Mouse (Mus musculus): ENCODE measurements around the gene Rdh8.
"Not testable (repeated sequence)": the region's sequence is repeated elsewhere in the genome, so short reads cannot be mapped to it uniquely, and the experiment has no call there.

Gene Rdh8

DNA sequence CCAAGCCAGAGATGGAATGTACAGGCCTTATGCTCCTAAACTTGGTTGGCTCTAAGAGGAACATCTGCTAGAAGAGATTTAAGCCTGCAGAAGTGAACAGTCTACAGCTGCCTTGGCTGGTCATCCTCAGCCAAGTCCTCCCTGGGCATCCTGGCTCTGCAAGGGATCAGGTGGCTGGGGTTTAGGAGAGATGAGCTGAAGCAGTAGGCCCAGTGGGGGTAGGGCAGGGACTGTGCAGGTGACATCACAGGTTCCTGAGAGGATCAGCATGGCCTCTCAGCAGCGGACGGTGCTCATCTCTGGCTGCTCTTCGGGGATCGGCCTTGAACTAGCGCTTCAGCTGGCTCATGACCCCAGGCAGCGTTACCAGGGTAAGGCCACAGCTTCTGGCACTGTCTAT lies at the start of gene Rdh8:
Gene Rdh8, plus strand, starts transcription at position 268 of the 400 bp plus-strand sequence.
- no peak for DNase-seq

DNA sequence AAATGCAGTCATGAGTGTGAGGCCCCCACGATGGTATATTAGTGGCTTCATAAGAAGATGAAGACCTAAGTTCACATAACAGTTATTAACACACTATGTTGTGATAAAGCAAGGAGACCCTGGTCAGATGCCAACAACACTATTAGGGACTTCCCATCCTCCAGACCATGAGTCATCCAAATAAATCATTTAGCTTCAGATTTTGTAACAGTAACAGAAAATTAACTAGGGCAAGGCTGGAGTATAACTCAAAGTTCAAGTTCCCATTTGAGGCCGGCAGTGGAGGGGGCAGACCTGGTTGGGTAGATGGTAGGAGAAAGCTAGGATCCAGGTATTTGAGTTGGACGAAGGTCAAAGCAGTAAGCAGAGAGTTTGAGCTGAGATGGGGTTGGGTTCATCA lies 37.0 kb upstream of the Rdh8 start:
- DNase-seq = no peak

DNA sequence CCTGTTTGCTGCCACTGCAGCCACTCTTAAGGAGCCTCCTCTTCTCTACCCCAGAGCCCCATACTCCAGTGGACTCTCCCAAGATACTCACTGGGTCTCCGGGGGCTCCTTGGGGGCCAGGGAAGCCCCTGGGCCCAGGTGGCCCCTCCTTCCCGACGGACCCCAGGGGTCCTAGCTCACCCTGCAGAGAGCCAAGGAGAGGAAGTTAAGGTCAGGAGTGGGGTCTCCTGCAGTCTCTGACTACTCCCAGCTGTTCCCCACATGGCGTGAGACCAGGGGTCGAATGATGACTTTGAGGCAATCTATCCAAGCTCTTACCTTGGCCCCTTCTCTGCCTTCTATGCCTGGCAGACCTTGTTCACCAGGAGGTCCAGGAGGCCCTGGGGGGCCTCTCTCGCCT lies 33.2 kb upstream of the Rdh8 start:
- no peak for DNase-seq

DNA sequence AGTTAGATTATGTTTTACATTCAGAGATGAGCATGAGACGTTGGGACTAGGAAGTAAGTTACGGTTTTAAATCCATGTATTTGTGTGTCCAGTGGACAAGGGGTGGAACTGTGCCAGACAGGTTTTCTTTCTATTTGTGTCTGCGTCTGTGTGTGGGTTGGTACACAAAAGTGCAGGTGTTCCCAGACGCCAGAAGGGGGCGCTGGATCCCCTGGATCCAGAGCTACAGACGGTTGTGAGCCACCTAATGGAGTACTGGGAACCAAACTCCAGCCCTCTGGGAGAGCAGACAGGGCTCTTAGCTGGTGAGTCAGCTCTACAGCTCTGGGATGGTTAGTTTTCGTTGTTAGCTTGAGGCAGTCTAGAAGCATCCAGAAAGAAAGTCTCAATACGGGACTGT lies 30.3 kb upstream of the Rdh8 start:
- no peak for DNase-seq

DNA sequence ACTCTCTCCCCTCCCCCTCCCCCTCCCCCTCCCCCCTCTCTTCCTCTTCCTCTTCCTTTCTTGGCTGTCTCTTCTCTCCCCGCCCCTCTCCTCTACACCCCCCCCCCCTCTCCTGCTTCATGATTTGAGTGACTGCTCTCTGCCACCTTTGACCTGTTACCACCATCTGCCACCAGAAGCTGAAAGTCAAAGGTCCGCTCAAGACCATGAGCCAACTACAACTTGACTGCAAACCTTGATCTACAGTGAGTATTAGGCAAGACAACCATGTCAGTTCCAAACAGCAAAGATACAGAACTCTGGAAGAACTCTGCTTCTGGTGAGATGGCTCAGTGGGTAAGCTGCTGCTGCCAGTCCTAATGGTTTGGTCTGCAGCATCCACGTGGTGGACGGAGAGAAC lies 28.7 kb upstream of the Rdh8 start:
- no peak for DNase-seq

DNA sequence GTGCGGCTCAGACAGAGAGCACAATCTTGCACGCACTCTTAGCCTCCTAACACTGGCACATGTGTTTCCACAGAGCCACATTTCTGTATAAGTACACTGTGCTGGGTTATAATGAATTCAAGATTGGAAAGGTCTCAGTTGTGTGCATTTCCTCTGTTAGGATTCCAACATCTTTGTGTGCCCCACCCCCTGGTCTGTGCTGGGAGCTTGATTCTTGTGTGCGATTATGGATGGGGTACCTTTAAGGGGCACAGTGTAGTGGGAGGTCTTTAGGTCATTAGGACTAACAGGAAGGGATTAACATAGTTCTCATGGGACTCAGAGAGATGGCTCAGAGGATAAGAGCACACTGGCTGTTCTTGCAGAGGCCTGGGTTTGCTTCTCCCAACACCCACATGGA lies 28.0 kb upstream of the Rdh8 start:
- DNase-seq = no peak

DNA sequence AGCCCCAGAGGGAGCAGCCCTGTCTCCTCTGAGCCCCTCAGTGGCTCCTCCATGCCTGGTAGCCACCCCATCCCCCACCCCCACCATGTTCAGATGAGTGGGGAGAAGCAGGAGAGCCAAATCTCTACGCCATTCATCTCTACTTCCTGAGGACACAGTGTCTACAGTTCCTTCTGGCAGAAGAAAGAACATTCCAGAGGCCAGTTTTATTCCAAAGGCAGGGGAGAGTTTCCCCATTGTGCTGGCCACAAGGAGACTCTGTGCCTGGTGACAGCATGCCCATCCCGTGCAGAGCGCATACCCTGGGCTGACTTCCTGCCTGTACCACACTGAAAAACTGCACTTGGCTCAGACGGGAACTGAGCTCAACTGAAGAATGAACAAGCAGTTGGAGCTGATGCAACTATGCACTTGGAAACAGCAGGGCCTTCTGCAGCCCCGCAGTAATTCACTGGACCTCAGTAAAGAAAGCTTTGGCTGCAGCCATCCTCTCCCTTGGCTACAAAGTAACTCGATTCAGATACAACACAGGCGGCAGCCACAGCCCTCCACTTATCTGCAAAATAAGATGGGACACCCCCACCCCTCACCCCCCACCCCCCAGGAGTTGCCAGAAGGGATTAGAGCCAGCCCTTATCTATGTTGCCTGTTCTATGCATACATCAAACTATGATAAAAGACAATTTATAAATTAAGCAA lies 24.0 kb upstream of the Rdh8 start:
- no peak for DNase-seq

DNA sequence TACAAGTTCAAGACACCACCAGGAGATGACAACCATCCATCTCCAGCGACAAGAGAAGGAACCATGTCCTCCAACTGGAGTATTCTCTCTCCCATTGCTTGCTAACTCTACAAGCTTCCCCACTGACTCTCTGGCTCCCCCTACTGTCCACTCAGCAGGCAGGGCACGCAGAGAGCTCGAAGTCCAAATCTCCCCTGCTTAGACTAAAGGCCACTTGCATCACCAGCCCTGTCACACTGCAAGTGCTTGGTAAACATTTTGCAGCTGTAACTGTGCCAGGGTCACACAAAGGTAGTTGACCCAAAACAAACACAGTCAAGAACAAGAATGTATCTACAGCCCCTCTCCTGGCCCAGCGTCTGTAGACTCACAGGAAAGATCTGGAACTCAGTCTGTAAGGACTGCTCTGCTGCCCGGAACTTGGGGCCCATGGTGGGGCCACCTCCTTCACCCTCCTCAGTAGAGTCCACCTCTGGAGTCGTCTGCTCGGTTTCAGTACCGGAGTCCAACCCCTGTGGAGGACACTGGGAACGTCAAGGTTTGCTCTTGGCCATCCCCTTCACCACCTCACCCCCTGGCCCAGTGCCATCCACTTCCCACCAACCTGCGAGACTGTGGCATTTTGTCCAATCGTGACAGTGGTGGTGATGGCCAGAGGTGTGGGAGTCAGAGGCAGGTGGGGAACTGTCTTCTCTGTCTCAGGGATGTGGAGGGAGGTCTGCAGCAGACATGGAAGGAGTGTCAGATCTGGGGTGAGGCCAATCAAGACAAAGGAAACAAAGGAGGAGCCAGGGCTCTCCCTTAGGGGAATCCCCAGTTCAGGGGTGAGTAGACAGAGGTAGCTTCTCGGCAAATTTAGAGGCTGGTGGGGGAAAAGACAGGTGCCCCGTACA lies 13.8 kb upstream of the Rdh8 start:
- peak; percentile 70 for DNase-seq

DNA sequence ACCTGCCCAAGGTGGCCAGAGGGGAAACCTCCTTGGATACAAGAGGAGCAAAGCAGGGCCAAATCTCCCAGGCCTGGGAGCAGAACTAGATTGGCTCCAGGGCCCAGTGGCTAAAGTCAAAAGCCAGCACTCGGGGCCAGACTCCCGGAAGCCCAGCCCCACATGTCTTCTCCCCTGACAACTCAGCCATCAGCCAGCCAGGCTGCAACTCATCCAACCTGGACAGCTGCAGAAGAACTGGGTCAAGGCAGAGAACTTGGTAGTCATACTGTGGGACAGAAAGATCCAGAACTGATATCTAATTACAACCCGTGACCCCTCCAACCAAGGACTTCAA lies 13.2 kb upstream of the Rdh8 start:
- DNase-seq = no peak

DNA sequence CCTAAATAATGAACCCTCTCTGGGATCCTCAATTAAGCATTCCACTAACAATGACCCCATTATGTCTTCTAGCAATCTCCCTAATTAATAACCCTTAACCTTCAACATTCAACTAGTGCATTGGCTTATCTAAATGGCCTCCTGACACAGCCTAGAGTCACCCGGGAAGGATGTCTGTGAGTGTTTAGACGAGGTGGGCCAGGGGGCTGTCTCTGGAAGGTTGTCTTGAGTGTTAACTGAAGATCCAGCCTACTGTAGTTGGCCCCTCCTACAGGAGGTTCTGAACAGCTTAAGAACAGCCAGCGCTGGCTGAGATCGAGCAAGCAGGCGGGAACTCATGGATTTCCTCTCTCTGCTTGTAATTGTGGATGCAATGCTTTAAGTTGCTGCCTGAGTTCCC lies 12.6 kb upstream of the Rdh8 start:
- DNase-seq = no peak

DNA sequence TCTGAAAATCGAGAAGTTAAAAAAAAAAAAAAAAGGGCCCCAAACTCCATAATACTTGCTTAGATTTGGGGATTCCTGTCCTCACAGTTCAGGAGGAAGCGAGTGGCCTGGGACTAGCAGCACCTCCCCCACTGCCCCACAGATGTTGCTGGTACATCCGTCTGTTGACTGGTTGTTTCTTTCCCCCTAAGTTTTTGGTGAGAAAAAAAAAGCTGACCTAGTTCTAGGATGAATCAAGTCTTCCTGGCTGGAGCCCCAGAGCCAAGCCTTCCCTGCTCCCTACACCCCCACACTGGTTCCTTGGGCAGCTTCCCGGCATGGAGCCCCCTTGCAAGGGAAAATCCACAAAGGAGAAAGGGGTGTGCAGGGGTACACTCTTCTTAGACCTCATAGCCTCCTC lies 8.0 kb upstream of the Rdh8 start:
- no peak for DNase-seq

DNA sequence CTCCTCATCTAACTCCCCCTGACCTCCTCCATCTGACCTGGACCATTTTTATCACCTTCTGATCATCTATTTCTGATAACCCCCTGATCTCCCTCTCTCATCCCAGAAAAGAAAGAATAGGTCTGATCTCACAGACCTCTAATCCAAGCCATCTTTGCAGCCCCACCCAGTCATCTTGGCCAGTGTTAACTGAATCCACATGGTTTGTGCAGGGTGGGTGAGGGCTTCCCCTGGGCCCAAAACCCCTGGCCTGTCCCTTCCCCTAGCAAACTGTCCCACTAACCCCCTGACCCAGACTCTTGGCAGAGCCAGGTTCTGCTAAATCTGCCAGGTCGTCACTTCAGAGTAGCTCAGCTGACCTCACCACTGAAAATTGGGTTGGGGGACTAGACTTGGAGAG lies 7.5 kb upstream of the Rdh8 start:
- DNase-seq = no peak

DNA sequence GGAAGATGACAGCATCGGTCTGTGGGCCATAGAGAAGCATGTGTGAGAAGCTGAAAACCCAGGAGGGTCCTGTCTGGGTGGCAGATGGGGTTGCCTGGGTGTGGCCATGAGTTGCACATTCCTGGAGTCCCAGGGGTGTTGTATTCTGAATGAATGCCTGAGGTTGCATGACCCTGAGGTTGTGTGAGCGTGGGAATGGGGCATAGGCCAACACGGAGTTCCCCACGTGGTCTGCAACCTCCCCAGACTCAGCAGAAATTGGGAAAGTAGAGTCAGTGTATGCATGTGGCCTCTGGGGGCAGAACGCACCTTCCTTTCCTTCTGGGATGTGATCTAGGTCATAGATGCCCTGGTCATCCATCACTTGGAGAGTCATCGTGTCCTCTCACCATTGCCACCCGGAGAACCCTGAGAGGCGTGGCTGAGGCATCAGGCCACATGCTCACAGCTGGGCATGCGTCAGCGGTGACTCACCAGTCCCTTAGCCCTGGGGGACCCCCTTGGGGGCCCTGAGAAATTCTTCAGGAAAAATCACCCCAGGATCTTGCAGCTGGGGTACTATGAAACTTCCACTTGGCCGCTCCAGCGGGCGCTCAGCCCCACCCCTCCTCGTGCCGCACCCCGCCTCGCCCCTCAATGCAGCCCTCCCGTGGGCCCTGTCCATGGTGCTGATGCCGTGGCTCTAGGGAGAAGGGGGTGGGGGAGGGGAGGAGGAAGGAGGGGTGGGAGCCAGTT lies 5.6 kb upstream of the Rdh8 start:
- peak; percentile 68 for DNase-seq

DNA sequence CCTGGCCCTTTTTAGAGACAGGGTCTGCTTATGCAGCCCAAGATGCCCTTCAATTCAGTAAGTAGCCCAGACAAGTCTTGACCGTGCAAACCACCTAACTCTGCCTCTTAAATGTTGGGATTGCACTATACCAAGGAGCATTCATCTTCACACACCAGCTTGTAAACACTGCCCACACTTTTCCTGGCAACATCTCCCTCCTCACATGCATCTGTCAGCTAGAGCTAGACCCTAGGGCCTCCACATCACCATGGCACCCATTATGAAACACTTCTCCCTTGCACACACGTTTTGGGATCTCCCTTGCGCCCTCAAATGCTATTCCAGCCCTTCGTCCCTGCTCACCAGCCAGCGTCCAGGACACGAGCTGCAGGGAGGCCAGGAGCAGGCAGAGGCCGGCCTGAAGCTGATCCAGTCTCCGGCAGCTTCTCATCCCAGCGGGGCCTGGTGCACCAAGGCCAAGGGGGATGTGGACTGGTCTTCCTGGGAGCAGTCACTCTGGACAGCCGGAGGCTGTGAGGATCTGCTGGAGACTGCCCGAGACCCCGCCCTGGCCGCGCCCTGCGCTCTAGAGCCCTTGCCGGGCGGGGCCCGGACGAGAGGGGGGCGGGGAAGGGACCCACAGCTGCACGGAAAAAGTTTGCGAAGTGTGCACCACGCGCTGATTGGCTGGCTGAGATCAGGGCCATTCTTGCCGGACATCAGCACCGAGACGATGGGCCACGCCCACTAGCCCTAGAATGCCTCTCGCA lies 3.6 kb upstream of the Rdh8 start, which contains the start of gene Col5a3:
Gene Col5a3, minus strand, starts transcription at position 547 of the 752 bp plus-strand sequence.
- DNase-seq = no peak

DNA sequence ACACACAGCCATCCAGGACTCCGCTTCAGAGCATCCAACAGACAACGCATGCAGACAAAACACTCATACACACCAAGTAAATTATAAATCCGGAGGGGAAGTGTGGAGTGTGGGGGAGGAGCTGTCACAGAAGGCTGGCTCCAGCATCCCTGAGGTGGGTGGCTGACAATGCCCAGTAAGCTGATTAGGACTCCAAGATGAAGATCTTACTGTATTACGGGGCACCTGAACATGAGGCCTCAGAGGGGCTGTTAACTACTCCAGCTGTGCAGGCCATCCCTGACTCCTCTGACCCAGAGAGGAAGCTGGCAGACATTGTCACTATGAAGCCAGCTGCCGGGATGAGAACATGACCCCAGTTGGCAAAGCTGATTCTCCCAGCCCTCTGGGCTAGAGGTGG lies 1.7 kb downstream of the Rdh8 start:
- no peak for DNase-seq

DNA sequence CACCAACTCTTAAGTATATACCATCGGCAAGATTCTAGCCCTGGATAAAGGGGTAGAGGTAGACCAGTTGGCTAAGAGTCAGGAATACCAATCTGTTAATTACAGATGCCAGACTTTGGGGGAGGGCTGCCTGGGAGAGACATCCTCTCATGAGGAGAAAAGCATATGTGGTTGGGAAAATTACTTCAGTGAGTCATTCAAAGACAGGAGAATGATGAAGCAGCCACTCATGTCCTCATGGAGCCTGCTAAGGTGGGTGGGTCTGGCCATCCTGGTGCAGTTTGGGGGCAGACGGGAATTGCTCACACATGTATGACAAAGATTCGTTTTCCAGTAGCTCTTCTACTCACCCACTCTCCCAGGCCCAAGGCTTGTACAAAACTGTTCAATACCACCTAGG lies 4.5 kb downstream of the Rdh8 start:
- DNase-seq = no peak

DNA sequence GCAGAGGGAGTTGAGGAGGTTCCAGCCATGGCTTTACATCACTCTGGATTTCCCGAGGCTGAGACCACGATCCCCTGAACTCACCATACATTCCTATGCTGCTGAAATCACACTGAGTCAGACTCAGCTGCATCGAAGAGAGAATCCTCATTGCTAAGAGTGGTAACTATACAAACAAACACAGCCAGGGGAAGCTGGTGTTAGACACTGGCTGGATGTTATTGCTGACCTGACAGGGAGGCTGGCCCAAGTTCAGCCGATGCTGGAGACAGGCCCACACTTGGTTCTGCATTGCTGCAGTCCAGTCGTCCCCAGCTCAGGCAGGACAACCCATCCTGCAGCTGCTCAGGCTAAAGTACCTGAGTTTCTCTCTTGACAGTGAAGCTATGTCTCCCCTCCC lies 7.5 kb downstream of the Rdh8 start:
- no peak for DNase-seq

DNA sequence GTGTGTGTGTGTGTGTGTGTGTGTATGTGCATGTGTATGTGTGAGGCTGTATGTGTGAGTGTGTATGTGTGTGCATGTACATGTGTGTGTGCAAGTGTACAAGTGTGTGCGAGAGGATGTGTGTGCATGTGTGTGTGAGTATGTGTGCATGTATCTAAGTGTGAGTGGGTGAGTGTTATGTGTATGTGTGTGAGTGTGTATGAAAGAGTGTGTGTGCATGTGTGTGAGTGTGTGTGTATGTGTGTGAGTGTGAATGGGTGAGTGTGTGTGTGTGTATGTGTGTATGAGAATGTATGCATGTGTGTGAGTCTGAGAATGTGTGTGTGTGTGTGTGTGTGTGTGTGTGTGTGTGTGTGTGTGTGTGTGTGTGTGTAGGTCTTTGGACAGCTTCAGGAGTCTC lies 9.8 kb downstream of the Rdh8 start:
- no peak for DNase-seq

DNA sequence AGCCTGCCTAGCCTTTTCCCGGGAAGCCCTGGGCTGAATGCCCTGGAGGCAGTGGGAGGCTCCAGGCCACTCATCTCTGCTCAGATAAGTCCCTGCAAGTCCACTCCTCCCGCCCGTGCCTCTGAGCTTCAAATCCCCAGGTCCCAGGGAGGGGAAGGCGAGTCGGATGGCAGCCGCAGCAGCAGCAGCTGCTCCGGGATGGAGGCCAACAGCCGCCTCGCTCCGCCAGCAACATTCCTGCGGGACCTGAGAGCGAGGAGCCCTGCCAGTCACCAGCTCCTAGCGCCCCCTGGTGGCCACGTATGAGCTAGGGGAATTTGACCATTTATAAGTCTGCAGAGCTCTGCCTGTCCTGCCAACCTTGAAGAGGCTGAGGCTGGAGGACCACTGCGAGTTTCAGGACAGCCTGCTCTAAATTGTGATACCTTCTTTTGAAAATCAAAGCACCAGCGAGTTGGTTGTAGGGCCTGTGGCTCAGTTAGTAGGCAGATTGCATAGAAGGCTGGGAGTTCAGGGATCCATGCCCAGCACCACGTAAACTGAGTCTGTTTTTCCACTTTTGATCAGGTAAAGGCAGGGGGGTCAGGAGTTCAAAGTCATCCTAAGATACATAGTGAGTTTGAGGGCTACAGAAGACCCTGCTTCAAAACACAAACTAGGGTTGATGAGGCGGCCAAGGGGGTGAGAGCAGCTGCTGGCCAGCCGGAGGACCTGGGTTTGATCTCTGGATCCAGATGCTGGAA lies 12.8 kb downstream of the Rdh8 start:
- DNase-seq = peak; percentile 89

DNA sequence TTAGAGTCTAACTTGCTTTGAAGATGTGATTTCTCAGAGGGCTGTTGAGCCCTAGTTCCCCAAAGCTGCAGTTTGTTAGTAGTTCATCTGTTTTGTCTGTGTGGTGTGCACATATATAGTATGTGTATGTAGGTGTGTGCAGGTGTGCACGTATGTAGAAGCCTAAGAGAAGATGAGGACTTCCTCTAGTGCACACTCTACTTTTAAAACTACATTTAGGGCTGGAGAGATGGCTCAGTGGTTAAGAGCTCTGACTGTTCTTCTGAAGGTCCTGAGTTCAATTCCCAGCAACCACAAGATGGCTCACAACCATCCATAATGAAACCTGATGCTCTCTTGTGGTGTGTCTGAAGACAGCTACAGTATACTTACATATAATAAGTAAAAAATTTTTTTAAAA lies 16.6 kb downstream of the Rdh8 start:
- DNase-seq = no peak

DNA sequence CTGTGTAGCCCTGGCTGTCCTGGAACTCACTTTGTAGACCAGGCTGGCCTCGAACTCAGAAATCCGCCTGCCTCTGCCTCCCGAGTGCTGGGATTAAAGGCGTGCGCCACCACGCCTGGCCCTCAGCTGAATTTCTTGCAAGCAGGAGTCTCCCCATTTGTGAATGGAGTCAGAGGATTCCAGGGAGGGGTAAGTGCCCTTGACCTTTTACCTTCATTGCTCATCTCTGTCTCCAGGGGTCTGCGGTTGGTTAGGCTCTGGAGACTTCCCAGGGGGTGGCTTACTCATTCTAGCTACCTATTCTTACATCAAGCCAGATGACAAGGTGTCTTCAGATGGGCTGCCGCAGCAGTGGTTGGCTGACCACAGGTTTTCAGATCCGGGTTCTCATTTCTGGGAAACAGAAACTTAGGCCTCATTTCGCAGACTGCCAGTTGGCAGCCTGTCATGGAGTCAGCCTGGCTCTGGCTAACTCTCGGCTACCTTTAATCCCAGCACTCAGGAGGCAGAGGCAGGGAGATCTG lies 17.2 kb downstream of the Rdh8 start:
- not testable (repeated sequence) for DNase-seq

Data from thymus, postnatal 4 days (tissue).